14 mouse cellular contexts compared by ENCODE assay signal in the genomic region with DNA sequence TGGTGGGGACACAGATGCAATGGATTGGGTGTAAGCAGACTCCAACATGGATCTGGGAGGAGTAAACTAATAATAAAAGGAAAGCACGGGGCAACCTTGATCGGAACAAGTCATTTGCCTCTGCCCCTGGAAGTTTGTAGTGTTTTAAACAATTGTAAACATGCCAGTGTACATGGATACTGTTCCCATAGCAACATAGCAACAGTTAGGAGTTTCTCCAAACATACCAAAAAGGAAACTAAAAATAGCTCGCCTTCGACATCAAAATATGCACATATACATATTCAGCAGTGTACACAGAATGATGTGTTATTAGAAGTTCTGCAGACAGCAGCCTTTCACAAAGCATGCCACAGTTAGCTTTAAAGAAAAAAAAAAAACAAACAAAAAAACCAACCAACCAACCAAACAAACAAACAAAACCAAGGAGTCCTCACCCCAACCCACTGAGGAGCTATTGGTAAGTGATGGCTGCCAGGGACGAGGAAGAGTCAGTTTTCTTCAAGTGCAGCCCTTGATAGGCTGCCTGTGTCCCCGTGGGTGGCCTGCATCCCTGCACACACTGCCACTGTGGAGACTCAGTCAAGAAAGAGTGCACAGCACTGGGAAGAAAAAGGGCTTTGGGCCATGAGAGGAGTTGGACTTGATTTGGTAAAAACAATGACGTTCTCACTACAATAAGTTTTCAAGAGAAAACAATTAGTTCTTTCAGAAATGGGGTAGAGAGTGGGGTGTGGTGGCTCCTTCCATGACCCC. TPM values are rescaled to one million over a fixed set of nuclear protein-coding genes. Genes with fewer than 3 reads are reported as not detected.
A peak's percentile ranks its signal among the peaks of the same experiment; 100 is the strongest.
DNase-seq lines count a peak whose midpoint lies in the region; ATAC-seq and TF ChIP-seq lines count a peak whose summit lies in the region.
"Had no signal": no experiment of that assay in that cellular context is flagged by ENCODE, and none has a peak within 500 bp of the region (broad histone marks: within the 10 kb centered on the region; RNA-seq: fewer than 3 reads in every experiment).

No protein-coding gene starts in this region.

- H3K4me1 ChIP-seq in forebrain, postnatal 0 days (ENCODE audit: insufficient read depth) = peaks cover 12% of the 10 kb centered on the region
- 0 out of 2 replicates have a peak, but pooled peaks cover 4% of the 10 kb centered on the region for H3K4me1 ChIP-seq in midbrain, postnatal 0 days (ENCODE audit: insufficient read depth, low read length)

- no peak overlapping the region for H3K9ac ChIP-seq in forebrain, postnatal 0 days
- no peak overlapping the region for H3K9ac ChIP-seq in midbrain, postnatal 0 days (replicated peaks; ENCODE audit: low read length, poor library complexity, severe bottlenecking)
- H3K9ac ChIP-seq: hindbrain, embryonic 12.5 days; liver, postnatal 0 days; neural tube, embryonic 13.5 days had no signal

- 14% methylated on average over 7 of the region's 7 CpGs for WGBS in forebrain, postnatal 0 days
- 37% methylated on average over 7 of the region's 7 CpGs for WGBS in midbrain, postnatal 0 days

- H3K9me3 ChIP-seq in forebrain, postnatal 0 days (ENCODE audit: low read length) = no peaks in the 10 kb centered on the region
- no peaks in the 10 kb centered on the region for H3K9me3 ChIP-seq in midbrain, postnatal 0 days (ENCODE audit: low read length)
- H3K9me3 ChIP-seq: hindbrain, embryonic 12.5 days; limb, embryonic 10.5 days; neural tube, embryonic 13.5 days had no signal

- DNase-seq in gastrocnemius, adult 2 months = no peak
- no peak for DNase-seq in gastrocnemius, adult 8-10 months (ENCODE audit: low spot score in 2 of 2)
- DNase-seq in layer of hippocampus, adult 2 months (ENCODE audit: low spot score in 2 of 2) = no peak
- DNase-seq in layer of hippocampus, postnatal 14 days (ENCODE audit: low spot score in 2 of 2) = no peak
- no peak for DNase-seq in forebrain, postnatal 0 days
- peak; percentile 49 for DNase-seq in midbrain, postnatal 0 days (ENCODE audit: low spot score)
- no peak for DNase-seq in adrenal gland, postnatal 14 days
- DNase-seq: liver, postnatal 0 days; right cerebral cortex, postnatal 25 days had no signal

- H3K27ac ChIP-seq in gastrocnemius, adult 2 months = peak overlapping the region; percentile 58
- H3K27ac ChIP-seq in layer of hippocampus, adult 2 months = peak overlapping the region; percentile 28
- peak overlapping the region; percentile 54; the same call in 1 of the 2 replicates for H3K27ac ChIP-seq in forebrain, postnatal 0 days (ENCODE audit: low read depth, low read length)
- H3K27ac ChIP-seq in midbrain, postnatal 0 days (ENCODE audit: low read depth, low read length) = 0 out of 2 replicates have a peak overlapping the region, but pooled peaks have one; percentile 26
- H3K27ac ChIP-seq: hindbrain, embryonic 12.5 days; limb, embryonic 10.5 days; neural tube, embryonic 13.5 days had no signal

- peak; percentile 80 for ATAC-seq in forebrain, postnatal 0 days
- no peak for ATAC-seq in midbrain, postnatal 0 days (ENCODE audit: low FRiP score)
- ATAC-seq in erythroblast, adult 5-6 weeks (replicated peaks; ENCODE audit: low FRiP score, poor library complexity, severe bottlenecking) = no peak
- ATAC-seq: liver, postnatal 0 days had no signal

- no peak for TF ChIP-seq CTCF in gastrocnemius, adult 2 months (IDR thresholded peaks at IDR 0.05)
- TF ChIP-seq CTCF in layer of hippocampus, adult 2 months (conservative IDR thresholded peaks at IDR 0.05) = no peak
- no peak for TF ChIP-seq CTCF in forebrain, postnatal 0 days (IDR thresholded peaks at IDR 0.05; ENCODE audit: low read depth)
- TF ChIP-seq CTCF in midbrain, postnatal 0 days (IDR thresholded peaks at IDR 0.05) = no peak

- H3K4me3 ChIP-seq in gastrocnemius, adult 2 months = peak overlapping the region; percentile 6; the same call in 1 of the 2 replicates
- H3K4me3 ChIP-seq in layer of hippocampus, adult 2 months = no peak overlapping the region
- no peak overlapping the region for H3K4me3 ChIP-seq in forebrain, postnatal 0 days (ENCODE audit: low read depth, low read length)
- no peak overlapping the region for H3K4me3 ChIP-seq in midbrain, postnatal 0 days (ENCODE audit: low read depth, low read length)
- H3K4me3 ChIP-seq: hindbrain, embryonic 12.5 days; limb, embryonic 10.5 days; neural tube, embryonic 13.5 days had no signal

- no peaks in the 10 kb centered on the region for H3K27me3 ChIP-seq in forebrain, postnatal 0 days (ENCODE audit: insufficient read depth, low read length)
- H3K27me3 ChIP-seq in midbrain, postnatal 0 days (ENCODE audit: insufficient read depth, low read length) = no peaks in the 10 kb centered on the region
- H3K27me3 ChIP-seq: CH12.LX; hindbrain, embryonic 12.5 days; neural tube, embryonic 13.5 days had no signal

- H3K4me2 ChIP-seq in forebrain, postnatal 0 days (ENCODE audit: low read depth) = no peak overlapping the region
- no peak overlapping the region for H3K4me2 ChIP-seq in midbrain, postnatal 0 days (ENCODE audit: low read depth, low read length, poor library complexity, severe bottlenecking)
- H3K4me2 ChIP-seq: hindbrain, embryonic 12.5 days; neural tube, embryonic 13.5 days had no signal

- no peaks in the 10 kb centered on the region for H3K36me3 ChIP-seq in forebrain, postnatal 0 days (ENCODE audit: insufficient read depth)
- no peaks in the 10 kb centered on the region for H3K36me3 ChIP-seq in midbrain, postnatal 0 days (ENCODE audit: insufficient read depth, low read length)
- H3K36me3 ChIP-seq: hindbrain, embryonic 12.5 days; limb, embryonic 10.5 days; neural tube, embryonic 13.5 days had no signal

- intact Hi-C loops in gastrocnemius, adult 2 months (cut with DNase I) = no loop called here

RNA-seq across cellular contexts. Expression of a gene that starts 54.8 kb away (rescaled TPM):
- 10 to 100 TPM; 12.0 to 12.1 TPM for total RNA-seq in gastrocnemius, adult 2 months (2021)
- total RNA-seq in gastrocnemius, adult 8-10 months (2022) = 10 to 100 TPM; 10.1 to 12.5 (median 10.9) TPM
- 10 to 100 TPM; 48.1 to 49.6 TPM for total RNA-seq in layer of hippocampus, adult 2 months (2021)
- total RNA-seq in layer of hippocampus, postnatal 14 days (2021) = 10 to 100 TPM; 56.5 to 59.4 TPM
- total RNA-seq in forebrain, postnatal 0 days (2014; rRNA removed) = 50.1 and 52.8 TPM in 2 replicates
- 56.3 and 58.0 TPM in 2 replicates for polyA plus RNA-seq in forebrain, postnatal 0 days (2015; fragmentation: Nextera tagmentation; extraction: Ambion mirVana)
- 37.3 and 44.8 TPM in 2 replicates for total RNA-seq in midbrain, postnatal 0 days (2014; rRNA removed)
- 35.1 and 37.7 TPM in 2 replicates for polyA plus RNA-seq in midbrain, postnatal 0 days (2015; fragmentation: Nextera tagmentation; extraction: Ambion mirVana)
- 17.5 and 28.0 TPM in 2 replicates for total RNA-seq in erythroblast, adult 5-6 weeks (2015; ENCODE audit: low replicate concordance)
- 26.2 and 28.4 TPM in 2 replicates for total RNA-seq in erythroblast, adult 5-6 weeks (2017; ENCODE audit: low replicate concordance)
- total RNA-seq in adrenal gland, postnatal 14 days (2021) = 18.4 and 27.2 TPM in 2 replicates
